Mouse (Mus musculus): ENCODE data around the gene Map6.

DNA sequence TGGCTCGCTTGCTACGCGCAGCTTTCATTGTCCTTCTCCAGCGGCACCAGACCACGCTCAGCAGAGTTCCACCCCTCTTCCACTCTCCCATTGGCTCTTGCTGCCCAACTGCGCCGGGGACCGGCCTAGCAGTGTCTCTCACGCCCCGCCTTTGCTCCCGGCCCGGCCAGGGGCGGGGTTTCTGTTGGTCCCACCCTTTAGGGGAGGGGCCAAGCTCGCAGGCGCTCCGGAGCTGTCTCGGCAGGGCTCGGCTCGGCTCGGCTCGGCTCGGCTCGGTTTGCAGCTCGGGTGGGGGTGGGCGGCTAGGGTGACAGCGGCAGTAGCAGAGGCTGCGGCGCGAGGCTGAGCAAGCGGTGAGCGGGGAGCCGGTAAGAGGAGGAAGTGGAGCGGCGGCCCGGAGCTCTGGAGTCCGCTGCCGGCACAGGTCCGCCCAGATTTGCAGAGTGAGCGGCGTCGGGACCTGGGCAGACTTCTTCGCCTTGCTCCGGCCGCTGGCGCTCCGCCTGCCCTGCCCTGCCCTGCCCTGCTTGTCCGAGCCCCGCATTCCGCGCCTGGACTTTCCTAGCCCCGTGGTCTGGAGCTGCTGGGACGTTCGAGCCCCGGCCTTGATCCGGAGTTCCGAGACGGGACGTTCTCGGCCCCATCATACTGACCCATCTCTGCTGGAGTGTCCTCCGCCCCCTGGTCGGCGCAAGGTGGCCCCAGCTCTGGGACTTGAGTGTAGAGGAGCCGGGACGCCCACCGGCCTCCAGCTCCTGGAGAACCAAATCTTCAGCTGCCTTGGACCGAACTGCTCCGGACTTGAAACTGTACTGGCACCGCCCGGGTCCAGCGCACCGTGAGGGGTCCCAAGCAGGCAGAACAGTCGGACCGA is 114.2 kb downstream of the Map6 start, which contains the start of gene Gdpd5:
- TF ChIP-seq EP300 (IDR thresholded peaks at IDR 0.05; ENCODE audit: low read depth) (no peak), CTCF (IDR thresholded peaks at IDR 0.05; ENCODE audit: low read depth) (no peak)
